Mouse (Mus musculus) frontal cortex, postnatal 36 days (tissue): ENCODE results near the gene Hmgcs2.
A peak's percentile ranks its signal among the peaks of the same experiment; 100 is the strongest.

Experiments used
- DNase-seq, 2 experiments: peaks; one replicate each; pipeline ENCODE4 v3.0.0; 2022; ENCODE audit warnings: low spot score in 2 of 2

Hmgcs2 gene

GRCm38 (mm10) chr3:98279682-98280081 is 553 bp upstream of the Hmgcs2 start:
- no peak for DNase-seq

- DNase-seq, result peak; percentile 33 to 58
Measured at GRCm38 (mm10) chr3:98280933-98281678, 871 bp downstream of the Hmgcs2 start.

GRCm38 (mm10) chr3:98282422-98282821 is 2.2 kb downstream of the Hmgcs2 start:
- DNase-seq, result no peak

- DNase-seq, result no peak
Measured at GRCm38 (mm10) chr3:98283205-98283604, 3.0 kb downstream of the Hmgcs2 start.

- DNase-seq, result no peak
Measured at GRCm38 (mm10) chr3:98291044-98291443, 10.8 kb downstream of the Hmgcs2 start.

- DNase-seq, result no peak
Measured at GRCm38 (mm10) chr3:98295965-98296364, 15.7 kb downstream of the Hmgcs2 start.

- DNase-seq, result no peak
Measured at GRCm38 (mm10) chr3:98299391-98300100, 19.3 kb downstream of the Hmgcs2 start.

- DNase-seq, result no peak
Measured at GRCm38 (mm10) chr3:98300266-98300665, 20.0 kb downstream of the Hmgcs2 start.

- DNase-seq, result no peak
Measured at GRCm38 (mm10) chr3:98301761-98302160, 21.5 kb downstream of the Hmgcs2 start.

GRCm38 (mm10) chr3:98308606-98309005 is 28.4 kb downstream of the Hmgcs2 start:
- DNase-seq, result no peak

- no peak for DNase-seq
Measured at GRCm38 (mm10) chr3:98310456-98310855, 30.2 kb downstream of the Hmgcs2 start.

- peak; percentile 50 to 54 for DNase-seq
Measured at GRCm38 (mm10) chr3:98312867-98313266, 32.6 kb downstream of the Hmgcs2 start.

- DNase-seq, result no peak
Measured at GRCm38 (mm10) chr3:98313294-98314155, 33.3 kb downstream of the Hmgcs2 start.

GRCm38 (mm10) chr3:98315181-98315580 is 34.9 kb downstream of the Hmgcs2 start:
- DNase-seq, result no peak

- DNase-seq, result peak in 1 of 2 experiments; percentile 37
Measured at GRCm38 (mm10) chr3:98317143-98317542, 36.9 kb downstream of the Hmgcs2 start.

GRCm38 (mm10) chr3:98319190-98319589 is 39.0 kb downstream of the Hmgcs2 start:
- DNase-seq, result peak in 1 of 2 experiments; percentile 32

GRCm38 (mm10) chr3:98322209-98322608 is 42.0 kb downstream of the Hmgcs2 start:
- no peak for DNase-seq

GRCm38 (mm10) chr3:98324235-98324634 is 44.0 kb downstream of the Hmgcs2 start:
- no peak for DNase-seq

- DNase-seq, result no peak
Measured at GRCm38 (mm10) chr3:98334010-98334409, 53.8 kb downstream of the Hmgcs2 start.

- no peak for DNase-seq
Measured at GRCm38 (mm10) chr3:98335331-98335730, 55.1 kb downstream of the Hmgcs2 start.

- DNase-seq, result no peak
Measured at GRCm38 (mm10) chr3:98335886-98336285, 55.7 kb downstream of the Hmgcs2 start.
